Mouse (Mus musculus): ENCODE measurements at regions not wholly inside any gene's neighbourhood (a gene's known extent, or its start where the extent isn't known, plus 50 kb on each side); places are given as distances from the start of the nearest gene placed in this dataset.

GRCm38 (mm10) chr4:131254691-131255090, 310.5 kb downstream of the Matn1 start:
- Histone ChIP-seq H3K27me3 (no peaks in the 10 kb centered on the region), H3K9ac (replicated peaks) (no peak overlapping the region), H3K4me3 (no peak overlapping the region), H3K4me1 (peaks cover 13% of the 10 kb centered on the region), H3K9me3 (no peaks in the 10 kb centered on the region), H3K36me3 (no peaks in the 10 kb centered on the region), H3K4me2 (replicated peaks) (no peak overlapping the region), H3K27ac (replicated peaks) (no peak overlapping the region)
- 52% methylated on average over 6 of the region's 6 CpGs for WGBS
- no peak for ATAC-seq (replicated peaks)

GRCm38 (mm10) chr4:131261236-131261635, 317.1 kb downstream of the Matn1 start:
- ATAC-seq (replicated peaks), result no peak
- Histone ChIP-seq H3K9me3 (no peaks in the 10 kb centered on the region), H3K36me3 (no peaks in the 10 kb centered on the region), H3K27me3 (no peaks in the 10 kb centered on the region), H3K4me1 (peaks cover 17% of the 10 kb centered on the region; the same call in 1 of the 2 replicates), H3K4me3 (no peak overlapping the region), H3K27ac (replicated peaks) (no peak overlapping the region), H3K4me2 (replicated peaks) (no peak overlapping the region), H3K9ac (replicated peaks) (no peak overlapping the region)
- WGBS, result 88% methylated on average over 2 of the region's 2 CpGs

GRCm38 (mm10) chr4:131262909-131263308, 318.7 kb downstream of the Matn1 start:
- ATAC-seq (replicated peaks), result no peak
- no peak overlapping the region for H3K27ac ChIP-seq (replicated peaks)
- no peaks in the 10 kb centered on the region for H3K9me3 ChIP-seq
- no peak overlapping the region for H3K4me3 ChIP-seq
- 51% methylated on average over 6 of the region's 6 CpGs for WGBS
- H3K27me3 ChIP-seq, result no peaks in the 10 kb centered on the region
- H3K4me1 ChIP-seq, result peaks cover 30% of the 10 kb centered on the region
- no peaks in the 10 kb centered on the region for H3K36me3 ChIP-seq
- H3K4me2 ChIP-seq (replicated peaks), result no peak overlapping the region
- no peak overlapping the region for H3K9ac ChIP-seq (replicated peaks)

GRCm38 (mm10) chr4:131266764-131267163, 322.6 kb downstream of the Matn1 start:
- no peaks in the 10 kb centered on the region for H3K9me3 ChIP-seq
- no peak overlapping the region for H3K4me3 ChIP-seq
- H3K27ac ChIP-seq (replicated peaks), result no peak overlapping the region
- no peaks in the 10 kb centered on the region for H3K27me3 ChIP-seq
- H3K36me3 ChIP-seq, result no peaks in the 10 kb centered on the region
- no peak overlapping the region for H3K9ac ChIP-seq (replicated peaks)
- 1% methylated on average over 9 of the region's 9 CpGs for WGBS
- H3K4me2 ChIP-seq (replicated peaks), result no peak overlapping the region
- no peak for ATAC-seq (replicated peaks)
- peaks cover 24% of the 10 kb centered on the region for H3K4me1 ChIP-seq

GRCm38 (mm10) chr4:131267760-131268159, 323.6 kb downstream of the Matn1 start:
- peaks cover 21% of the 10 kb centered on the region for H3K4me1 ChIP-seq
- no peaks in the 10 kb centered on the region for H3K27me3 ChIP-seq
- H3K4me3 ChIP-seq, result no peak overlapping the region
- no peaks in the 10 kb centered on the region for H3K9me3 ChIP-seq
- H3K9ac ChIP-seq (replicated peaks), result no peak overlapping the region
- no peak for ATAC-seq (replicated peaks)
- no peak overlapping the region for H3K27ac ChIP-seq (replicated peaks)
- no peak overlapping the region for H3K4me2 ChIP-seq (replicated peaks)
- WGBS, result 36% methylated on average over 10 of the region's 10 CpGs
- no peaks in the 10 kb centered on the region for H3K36me3 ChIP-seq

GRCm38 (mm10) chr4:131270192-131270591, 326.0 kb downstream of the Matn1 start:
- Histone ChIP-seq H3K9me3 (no peaks in the 10 kb centered on the region), H3K4me2 (replicated peaks) (no peak overlapping the region), H3K27ac (replicated peaks) (no peak overlapping the region), H3K27me3 (no peaks in the 10 kb centered on the region), H3K36me3 (no peaks in the 10 kb centered on the region), H3K4me3 (no peak overlapping the region), H3K4me1 (peaks cover 14% of the 10 kb centered on the region), H3K9ac (replicated peaks) (no peak overlapping the region)
- ATAC-seq (replicated peaks), result peak; percentile 47; the same call in 1 of the 2 replicates
- 21% methylated on average over 7 of the region's 7 CpGs for WGBS

- Histone ChIP-seq H3K4me1 (peaks cover 8% of the 10 kb centered on the region), H3K9me3 (no peaks in the 10 kb centered on the region), H3K4me3 (no peak overlapping the region), H3K27me3 (no peaks in the 10 kb centered on the region), H3K4me2 (replicated peaks) (no peak overlapping the region), H3K9ac (replicated peaks) (no peak overlapping the region), H3K36me3 (no peaks in the 10 kb centered on the region), H3K27ac (replicated peaks) (no peak overlapping the region)
- no peak for ATAC-seq (replicated peaks)
- WGBS, result 84% methylated on average over 7 of the region's 7 CpGs
These were observed 327.9 kb downstream of the Matn1 start for GRCm38 (mm10) chr4:131272060-131272459.

- Histone ChIP-seq H3K9me3 (no peaks in the 10 kb centered on the region), H3K27me3 (no peaks in the 10 kb centered on the region), H3K4me3 (no peak overlapping the region), H3K36me3 (no peaks in the 10 kb centered on the region), H3K9ac (replicated peaks) (no peak overlapping the region), H3K4me2 (replicated peaks) (no peak overlapping the region), H3K27ac (replicated peaks) (no peak overlapping the region), H3K4me1 (no peaks in the 10 kb centered on the region)
- 85% methylated on average over 2 of the region's 2 CpGs for WGBS
- ATAC-seq (replicated peaks), result no peak
These were observed 349.4 kb downstream of the Matn1 start for GRCm38 (mm10) chr4:131293560-131293959.

- no peaks in the 10 kb centered on the region for H3K9me3 ChIP-seq
- no peak overlapping the region for H3K4me3 ChIP-seq
- H3K4me2 ChIP-seq (replicated peaks), result no peak overlapping the region
- H3K9ac ChIP-seq (replicated peaks), result no peak overlapping the region
- WGBS, result 82% methylated on average over 14 of the region's 14 CpGs
- no peaks in the 10 kb centered on the region for H3K36me3 ChIP-seq
- no peak for ATAC-seq (replicated peaks)
- no peak overlapping the region for H3K27ac ChIP-seq (replicated peaks)
- H3K4me1 ChIP-seq, result peaks cover 8% of the 10 kb centered on the region; the same call in 1 of the 2 replicates
- no peaks in the 10 kb centered on the region for H3K27me3 ChIP-seq
These were observed 354.0 kb downstream of the Matn1 start for GRCm38 (mm10) chr4:131298011-131298674.

- Histone ChIP-seq H3K27ac (replicated peaks) (no peak overlapping the region), H3K4me1 (peaks cover 19% of the 10 kb centered on the region), H3K36me3 (no peaks in the 10 kb centered on the region), H3K9ac (replicated peaks) (no peak overlapping the region), H3K27me3 (no peaks in the 10 kb centered on the region), H3K4me3 (no peak overlapping the region), H3K4me2 (replicated peaks) (no peak overlapping the region), H3K9me3 (no peaks in the 10 kb centered on the region)
- WGBS, result 60% methylated on average over 3 of the region's 3 CpGs
- no peak for ATAC-seq (replicated peaks)
These were observed 359.8 kb downstream of the Matn1 start for GRCm38 (mm10) chr4:131303936-131304335.

GRCm38 (mm10) chr4:131304361-131304777, 360.2 kb downstream of the Matn1 start:
- ATAC-seq (replicated peaks), result no peak
- Histone ChIP-seq H3K4me3 (no peak overlapping the region), H3K27me3 (no peaks in the 10 kb centered on the region), H3K9ac (replicated peaks) (no peak overlapping the region), H3K9me3 (no peaks in the 10 kb centered on the region), H3K27ac (replicated peaks) (no peak overlapping the region), H3K4me1 (peaks cover 16% of the 10 kb centered on the region), H3K36me3 (no peaks in the 10 kb centered on the region), H3K4me2 (replicated peaks) (no peak overlapping the region)
- 68% methylated on average over 12 of the region's 12 CpGs for WGBS

GRCm38 (mm10) chr4:131314231-131314630, 370.0 kb downstream of the Matn1 start:
- no peak for ATAC-seq (replicated peaks)
- H3K36me3 ChIP-seq, result no peaks in the 10 kb centered on the region

GRCm38 (mm10) chr4:131316041-131316440, 371.9 kb downstream of the Matn1 start:
- H3K9ac ChIP-seq (replicated peaks), result no peak overlapping the region
- H3K36me3 ChIP-seq, result no peaks in the 10 kb centered on the region
- no peak overlapping the region for H3K4me2 ChIP-seq (replicated peaks)
- 74% methylated on average over 3 of the region's 3 CpGs for WGBS
- no peak overlapping the region for H3K27ac ChIP-seq (replicated peaks)
- H3K4me1 ChIP-seq, result no peaks in the 10 kb centered on the region
- no peaks in the 10 kb centered on the region for H3K9me3 ChIP-seq
- no peak for ATAC-seq (replicated peaks)
- H3K4me3 ChIP-seq, result no peak overlapping the region
- no peaks in the 10 kb centered on the region for H3K27me3 ChIP-seq

More at GRCm38 (mm10) chr4:131314231-131314630, 370.0 kb downstream of the Matn1 start:
- Histone ChIP-seq H3K9me3 (no peaks in the 10 kb centered on the region), H3K4me3 (no peak overlapping the region), H3K27ac (replicated peaks) (no peak overlapping the region), H3K4me1 (no peaks in the 10 kb centered on the region), H3K27me3 (no peaks in the 10 kb centered on the region), H3K4me2 (replicated peaks) (no peak overlapping the region), H3K9ac (replicated peaks) (no peak overlapping the region)
- WGBS, result 66% methylated on average over 3 of the region's 3 CpGs
